Comparison of ENCODE assay signal across 24 mouse cellular contexts in the genomic region with DNA sequence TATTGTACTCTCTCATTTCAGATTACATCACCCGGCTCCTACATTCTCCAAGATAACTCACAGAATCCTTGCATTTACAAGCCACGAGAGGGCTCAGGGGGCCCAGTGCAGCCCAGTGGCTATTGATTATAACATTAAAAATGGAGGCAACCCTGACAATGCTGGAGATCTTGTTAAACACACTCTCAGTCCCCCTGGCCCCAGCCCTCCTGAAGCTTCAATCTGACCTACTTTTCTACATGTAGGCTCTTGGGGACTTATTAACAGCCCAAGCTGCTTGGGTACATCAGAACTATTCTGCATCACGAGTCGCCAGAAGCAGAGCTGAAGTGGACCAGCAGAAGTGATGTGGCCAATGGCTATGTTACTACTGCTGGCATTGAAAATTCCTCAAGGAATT. TPM values are rescaled to one million over a fixed set of nuclear protein-coding genes. Genes with fewer than 3 reads are reported as not detected.
DNase-seq lines count a peak whose midpoint lies in the region; ATAC-seq and TF ChIP-seq lines count a peak whose summit lies in the region.
"Had no signal": no experiment of that assay in that cellular context is flagged by ENCODE, and none has a peak within 500 bp of the region (broad histone marks: within the 10 kb centered on the region; RNA-seq: fewer than 3 reads in every experiment).

No protein-coding gene starts in this region.

- H3K9me3 ChIP-seq in midbrain, embryonic 11.5 days (ENCODE audit: control insufficient read depth, low read length), result no peaks in the 10 kb centered on the region
- H3K9me3 ChIP-seq in midbrain, embryonic 10.5 days (replicated peaks), result no peaks in the 10 kb centered on the region
- H3K9me3 ChIP-seq in midbrain, embryonic 16.5 days (replicated peaks; ENCODE audit: control insufficient read depth, low read length, poor library complexity, severe bottlenecking), result no peaks in the 10 kb centered on the region
- H3K9me3 ChIP-seq in forebrain, postnatal 0 days (ENCODE audit: low read length), result no peaks in the 10 kb centered on the region
- H3K9me3 ChIP-seq: embryonic facial prominence, embryonic 12.5 days; embryonic facial prominence, embryonic 15.5 days; heart, embryonic 13.5 days had no signal

- H3K4me1 ChIP-seq in midbrain, embryonic 11.5 days (ENCODE audit: control insufficient read depth, insufficient read depth, low read length), result no peaks in the 10 kb centered on the region
- no peaks in the 10 kb centered on the region for H3K4me1 ChIP-seq in midbrain, embryonic 10.5 days
- H3K4me1 ChIP-seq in midbrain, embryonic 16.5 days (ENCODE audit: control insufficient read depth, insufficient read depth, low read length), result no peaks in the 10 kb centered on the region
- no peaks in the 10 kb centered on the region for H3K4me1 ChIP-seq in forebrain, postnatal 0 days (ENCODE audit: insufficient read depth)
- H3K4me1 ChIP-seq: embryonic facial prominence, embryonic 12.5 days; embryonic facial prominence, embryonic 15.5 days; heart, embryonic 10.5 days; heart, embryonic 13.5 days had no signal

- H3K36me3 ChIP-seq in midbrain, embryonic 11.5 days (ENCODE audit: control insufficient read depth, insufficient read depth, low read length), result no peaks in the 10 kb centered on the region
- no peaks in the 10 kb centered on the region for H3K36me3 ChIP-seq in midbrain, embryonic 10.5 days
- no peaks in the 10 kb centered on the region for H3K36me3 ChIP-seq in midbrain, embryonic 16.5 days (ENCODE audit: control insufficient read depth, insufficient read depth, low read length)
- no peaks in the 10 kb centered on the region for H3K36me3 ChIP-seq in forebrain, postnatal 0 days (ENCODE audit: insufficient read depth)
- H3K36me3 ChIP-seq: embryonic facial prominence, embryonic 12.5 days; embryonic facial prominence, embryonic 15.5 days; heart, embryonic 10.5 days; heart, embryonic 13.5 days had no signal

- no peak overlapping the region for H3K27ac ChIP-seq in midbrain, embryonic 11.5 days (ENCODE audit: low read depth, low read length)
- H3K27ac ChIP-seq in midbrain, embryonic 10.5 days (replicated peaks), result no peak overlapping the region
- no peak overlapping the region for H3K27ac ChIP-seq in midbrain, embryonic 16.5 days (ENCODE audit: low read length)
- H3K27ac ChIP-seq in forebrain, postnatal 0 days (ENCODE audit: low read depth, low read length), result no peak overlapping the region
- H3K27ac ChIP-seq: embryonic facial prominence, embryonic 12.5 days; embryonic facial prominence, embryonic 15.5 days; heart, adult 2 months; heart, embryonic 10.5 days; heart, embryonic 13.5 days; hindbrain, embryonic 14.5 days; hindbrain, postnatal 0 days had no signal

- H3K27me3 ChIP-seq in midbrain, embryonic 11.5 days (ENCODE audit: control insufficient read depth, insufficient read depth, low read length), result no peaks in the 10 kb centered on the region
- H3K27me3 ChIP-seq in midbrain, embryonic 10.5 days (ENCODE audit: low read depth, poor library complexity, severe bottlenecking), result no peaks in the 10 kb centered on the region
- no peaks in the 10 kb centered on the region for H3K27me3 ChIP-seq in midbrain, embryonic 16.5 days (ENCODE audit: control insufficient read depth, insufficient read depth, low read depth, low read length)
- no peaks in the 10 kb centered on the region for H3K27me3 ChIP-seq in forebrain, postnatal 0 days (ENCODE audit: insufficient read depth, low read length)
- H3K27me3 ChIP-seq: embryonic facial prominence, embryonic 12.5 days; embryonic facial prominence, embryonic 15.5 days had no signal

- no peak for ATAC-seq in midbrain, embryonic 11.5 days (ENCODE audit: low FRiP score)
- ATAC-seq in midbrain, embryonic 16.5 days, result peak; percentile 63; the same call in 1 of the 2 replicates
- ATAC-seq in forebrain, postnatal 0 days, result no peak
- ATAC-seq: activated CD4-positive, CD25-positive, alpha-beta regulatory T cell, adult 4 months; forebrain, embryonic 14.5 days; hindbrain, postnatal 0 days had no signal

- H3K4me2 ChIP-seq in midbrain, embryonic 11.5 days, result no peak overlapping the region
- H3K4me2 ChIP-seq in midbrain, embryonic 16.5 days (ENCODE audit: low read length), result no peak overlapping the region
- H3K4me2 ChIP-seq in forebrain, postnatal 0 days (ENCODE audit: low read depth), result no peak overlapping the region
- H3K4me2 ChIP-seq: embryonic facial prominence, embryonic 12.5 days; embryonic facial prominence, embryonic 15.5 days; heart, embryonic 13.5 days; hindbrain, embryonic 14.5 days had no signal

- TF ChIP-seq CTCF in forebrain, postnatal 0 days (IDR thresholded peaks at IDR 0.05; ENCODE audit: low read depth), result no peak

- H3K9ac ChIP-seq in midbrain, embryonic 11.5 days (ENCODE audit: low read length), result no peak overlapping the region
- H3K9ac ChIP-seq in midbrain, embryonic 16.5 days (ENCODE audit: low read depth, low read length), result no peak overlapping the region
- H3K9ac ChIP-seq in forebrain, postnatal 0 days, result no peak overlapping the region
- H3K9ac ChIP-seq: embryonic facial prominence, embryonic 12.5 days; embryonic facial prominence, embryonic 15.5 days; heart, embryonic 13.5 days; hindbrain, embryonic 14.5 days had no signal

- peak; percentile 62 for DNase-seq in midbrain, embryonic 11.5 days (ENCODE audit: low spot score, missing footprints)
- DNase-seq in midbrain, embryonic 10.5 days (ENCODE audit: low spot score), result no peak
- peak; percentile 56 for DNase-seq in retina, postnatal 1 day
- DNase-seq in layer of hippocampus, adult 8-10 months (ENCODE audit: low spot score in 2 of 2), result no peak
- no peak for DNase-seq in forebrain, postnatal 0 days
- DNase-seq: adrenal gland, adult 8-10 months; adrenal gland, postnatal 25 days; cerebellum, adult 18-20 months; cerebellum, adult 9-10 months; cerebellum, postnatal 14 days; gastrocnemius, postnatal 10 days; gastrocnemius, postnatal 36 days; heart, adult 2 months; heart, postnatal 14 days; heart, postnatal 4 days had no signal

- no peak overlapping the region for H3K4me3 ChIP-seq in midbrain, embryonic 11.5 days (ENCODE audit: low read depth, low read length)
- H3K4me3 ChIP-seq in midbrain, embryonic 10.5 days, result no peak overlapping the region
- no peak overlapping the region for H3K4me3 ChIP-seq in midbrain, embryonic 16.5 days (ENCODE audit: low read depth, low read length)
- H3K4me3 ChIP-seq in forebrain, postnatal 0 days (ENCODE audit: low read depth, low read length), result no peak overlapping the region
- H3K4me3 ChIP-seq: embryonic facial prominence, embryonic 12.5 days; embryonic facial prominence, embryonic 15.5 days; heart, adult 2 months; heart, embryonic 10.5 days; heart, embryonic 13.5 days had no signal

- WGBS in midbrain, embryonic 11.5 days, result 86% methylated on average over 4 of the region's 4 CpGs
- WGBS in midbrain, embryonic 10.5 days, result 92% methylated on average over 4 of the region's 4 CpGs
- 85% methylated on average over 4 of the region's 4 CpGs for WGBS in midbrain, embryonic 16.5 days
- 86% methylated on average over 4 of the region's 4 CpGs for whole genome bisulfite sequencing in forebrain, postnatal 0 days

RNA-seq across cellular contexts. Expression of a gene that starts 23.6 kb away (rescaled TPM):
- 1.1 and 1.9 TPM in 2 replicates for polyA plus RNA-seq in midbrain, embryonic 11.5 days (2014; fragmentation: Nextera tagmentation; extraction: Ambion mirVana)
- 1.2 and 1.8 TPM in 2 replicates for polyA plus RNA-seq in midbrain, embryonic 10.5 days (2016; fragmentation: Nextera tagmentation; extraction: Ambion mirVana)
- 7.7 and 8.1 TPM in 2 replicates for polyA plus RNA-seq in midbrain, embryonic 16.5 days (2015; fragmentation: Nextera tagmentation; extraction: Ambion mirVana)
- 10 to 100 TPM; 17.3 to 19.3 (median 18.1) TPM for total RNA-seq in layer of hippocampus, adult 8-10 months (2022)
- total RNA-seq in forebrain, postnatal 0 days (2014; rRNA removed), result 10.7 and 14.7 TPM in 2 replicates
- polyA plus RNA-seq in forebrain, postnatal 0 days (2015; fragmentation: Nextera tagmentation; extraction: Ambion mirVana), result 8.7 and 11.0 TPM in 2 replicates

RNA-seq across cellular contexts. Expression of a gene that starts 54.7 kb away (rescaled TPM):
- 66.5 and 71.6 TPM in 2 replicates for polyA plus RNA-seq in midbrain, embryonic 11.5 days (2014; fragmentation: Nextera tagmentation; extraction: Ambion mirVana)
- 78.5 and 79.3 TPM in 2 replicates for polyA plus RNA-seq in midbrain, embryonic 10.5 days (2016; fragmentation: Nextera tagmentation; extraction: Ambion mirVana)
- polyA plus RNA-seq in midbrain, embryonic 16.5 days (2015; fragmentation: Nextera tagmentation; extraction: Ambion mirVana), result 19.1 and 19.7 TPM in 2 replicates
- 10 to 100 TPM; 19.1 to 28.0 (median 24.6) TPM for total RNA-seq in layer of hippocampus, adult 8-10 months (2022)
- 14.0 and 21.0 TPM in 2 replicates for total RNA-seq in forebrain, postnatal 0 days (2014; rRNA removed)
- 30.3 and 33.0 TPM in 2 replicates for polyA plus RNA-seq in forebrain, postnatal 0 days (2015; fragmentation: Nextera tagmentation; extraction: Ambion mirVana)

Comparison
In these comparisons a context has a peak if more than half of its experiments do, and no peak if none do; other contexts are left out.
1. DNase-seq: peak in midbrain, embryonic 11.5 days (single experiment) and retina, postnatal 1 day (single experiment); none in midbrain, embryonic 10.5 days (single experiment), layer of hippocampus, adult 8-10 months (0 of 2) and forebrain, postnatal 0 days (single experiment).